Mouse (Mus musculus): ENCODE measurements around the gene Rbck1. TPM values are rescaled to one million over a fixed set of nuclear protein-coding genes. Genes with fewer than 3 reads are reported as not detected.
"Not testable (repeated sequence)": the region's sequence is repeated elsewhere in the genome, so short reads cannot be mapped to it uniquely, and the experiment has no call there.

The Rbck1 gene
- total RNA-seq, 2 experiments from 2014 or later, result 51.9 to 55.9 TPM

DNA sequence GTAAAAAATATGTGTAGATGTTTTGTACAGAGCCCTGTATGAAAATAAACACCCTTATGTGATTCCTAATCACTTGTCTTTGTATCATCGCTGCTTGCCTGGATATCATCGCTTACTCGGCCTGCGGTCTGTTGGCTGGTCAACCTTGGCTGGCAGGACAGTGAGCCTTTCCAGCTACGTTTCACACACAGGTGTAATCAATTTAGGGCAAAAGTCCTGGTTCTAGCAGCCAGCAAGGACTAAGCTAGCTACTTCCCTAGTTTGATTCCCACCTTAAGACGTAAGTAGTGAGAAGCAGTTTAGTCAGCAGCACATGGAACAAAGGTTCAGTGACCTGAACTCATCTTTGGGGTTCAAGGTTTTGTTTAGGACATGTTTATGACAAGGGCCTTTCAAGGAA lies 18.5 kb downstream of the Rbck1 start:
- no peak for DNase-seq (ENCODE audit: low spot score)
- intact Hi-C loops (cut with DNase I), result no loop called here

DNA sequence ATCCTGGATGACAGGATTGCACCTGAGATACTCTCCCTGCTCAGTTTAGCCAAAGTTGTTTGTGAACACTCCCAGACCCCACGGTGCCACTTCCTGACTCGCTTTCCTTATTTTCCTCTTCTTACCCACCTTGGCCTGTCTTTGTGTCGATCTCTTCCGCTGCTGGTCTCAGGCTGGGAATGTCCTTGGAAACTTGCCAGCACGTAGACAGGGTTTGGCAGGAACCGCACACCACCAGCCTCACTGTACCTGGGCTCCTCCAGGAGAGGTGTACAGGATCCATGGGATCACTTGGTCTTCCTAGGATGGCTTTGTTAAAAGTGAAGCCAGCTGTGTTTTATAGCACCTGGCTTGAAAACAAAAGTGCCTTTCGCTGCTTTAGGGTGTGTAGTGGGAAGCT lies 19.5 kb downstream of the Rbck1 start:
- intact Hi-C loops (cut with DNase I), result no loop called here
- DNase-seq (ENCODE audit: low spot score), result no peak

DNA sequence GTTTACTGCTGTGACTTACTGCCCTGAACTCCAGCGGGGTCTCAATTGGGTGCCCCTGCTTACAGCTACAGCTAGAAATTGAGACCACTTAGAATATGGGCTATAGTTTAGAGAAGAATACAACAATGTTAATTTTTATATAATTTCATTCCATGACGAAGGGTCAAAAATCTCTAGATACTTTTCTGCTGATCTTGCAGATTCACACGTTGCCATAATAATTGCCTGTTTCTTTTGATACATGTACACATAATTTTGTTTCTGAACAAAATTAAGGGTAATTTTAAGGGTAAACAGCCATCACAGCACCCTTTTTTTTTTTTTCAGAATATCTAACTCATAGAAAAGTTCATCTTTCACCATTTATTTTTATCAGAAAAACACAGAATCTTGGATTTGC lies 25.3 kb downstream of the Rbck1 start:
- intact Hi-C loops (cut with DNase I), result no loop called here
- DNase-seq (ENCODE audit: low spot score), result no peak

DNA sequence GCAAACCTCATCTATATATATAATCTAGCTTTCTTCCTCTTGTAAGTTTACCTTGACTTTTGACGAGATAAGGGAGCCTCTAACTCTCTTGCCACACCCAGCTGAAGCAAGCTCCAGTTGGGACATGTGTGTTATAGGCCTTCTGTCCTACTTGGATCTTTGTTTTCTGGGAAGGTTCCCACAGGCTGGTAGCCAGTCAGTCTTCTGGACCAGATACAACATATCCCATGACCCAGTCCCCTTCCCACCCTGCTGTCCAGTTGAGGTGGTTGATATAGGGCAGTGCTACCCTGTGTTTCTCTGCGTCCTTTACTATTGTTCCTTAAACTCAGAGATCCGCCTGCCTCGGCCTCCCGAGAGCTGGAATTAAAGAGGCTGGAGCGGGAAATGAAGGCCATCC lies 27.0 kb downstream of the Rbck1 start:
- intact Hi-C loops (cut with DNase I), result no loop called here

DNA sequence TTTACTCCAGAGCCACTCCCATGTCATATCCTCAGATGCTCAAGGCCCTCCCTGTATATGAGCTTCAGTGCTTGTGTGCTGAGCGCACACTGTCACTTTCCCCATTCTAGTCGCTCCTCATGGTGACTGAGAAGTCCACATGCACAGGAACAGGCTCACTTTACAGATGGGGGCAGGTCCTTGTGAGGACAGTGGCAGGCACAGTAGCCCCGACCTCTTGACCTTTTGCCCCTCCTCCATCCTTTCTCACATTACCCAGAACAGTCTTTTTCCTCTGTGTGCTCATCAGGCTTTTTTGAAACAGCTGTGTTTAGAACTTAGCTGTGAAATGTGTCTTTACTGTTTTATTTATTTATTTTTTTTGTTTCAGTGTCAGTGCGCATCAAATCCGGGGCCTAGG lies 28.7 kb downstream of the Rbck1 start:
- DNase-seq (ENCODE audit: low spot score), result no peak
- intact Hi-C loops (cut with DNase I), result no loop called here

More for the DNA sequence above, 27.0 kb downstream of the Rbck1 start:
- DNase-seq (ENCODE audit: low spot score), result no peak

DNA sequence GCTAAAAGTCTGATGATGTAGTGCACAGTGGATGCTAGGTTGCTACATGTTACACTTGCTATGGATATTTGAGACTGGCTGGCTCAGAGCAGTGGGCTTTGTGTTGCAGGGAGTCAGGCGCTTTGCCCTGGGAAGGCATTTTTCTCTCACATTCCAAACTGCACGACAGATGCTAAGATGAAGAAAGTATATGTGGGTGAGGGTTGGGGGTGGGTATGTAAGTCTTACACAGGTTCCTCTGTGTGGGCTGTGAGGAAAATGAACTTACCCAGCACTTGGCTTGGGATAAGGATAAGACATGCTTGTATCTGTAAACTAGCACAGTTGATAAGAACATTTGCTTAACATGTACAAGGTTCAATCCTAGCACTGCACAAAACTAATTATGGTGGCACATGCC lies 29.6 kb downstream of the Rbck1 start:
- intact Hi-C loops (cut with DNase I), result no loop called here
- DNase-seq (ENCODE audit: low spot score), result no peak

DNA sequence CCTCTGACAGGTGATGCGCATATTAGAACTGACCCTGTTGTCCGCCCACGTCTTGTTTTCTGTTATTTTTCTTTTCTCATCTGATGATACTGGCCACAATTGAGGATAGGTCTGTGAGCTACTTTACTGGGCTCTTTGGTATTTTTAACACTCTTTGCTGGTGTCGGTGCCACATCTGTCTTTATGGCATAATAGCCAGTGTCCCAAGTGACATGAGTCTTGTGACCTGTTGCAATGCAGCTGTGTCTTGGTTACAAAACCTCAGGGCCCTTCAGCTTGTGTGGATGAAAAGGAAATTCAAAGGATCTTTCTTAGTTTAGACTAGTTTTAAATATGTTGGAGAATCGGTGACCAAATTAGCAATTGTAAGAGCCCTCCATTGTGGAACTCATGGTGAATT lies 37.9 kb downstream of the Rbck1 start:
- intact Hi-C loops (cut with DNase I), result loop anchor here (2.0 kb wide), 1 partner anchor 38 kb away; the partner anchor contains the start of gene Rbck1

DNA sequence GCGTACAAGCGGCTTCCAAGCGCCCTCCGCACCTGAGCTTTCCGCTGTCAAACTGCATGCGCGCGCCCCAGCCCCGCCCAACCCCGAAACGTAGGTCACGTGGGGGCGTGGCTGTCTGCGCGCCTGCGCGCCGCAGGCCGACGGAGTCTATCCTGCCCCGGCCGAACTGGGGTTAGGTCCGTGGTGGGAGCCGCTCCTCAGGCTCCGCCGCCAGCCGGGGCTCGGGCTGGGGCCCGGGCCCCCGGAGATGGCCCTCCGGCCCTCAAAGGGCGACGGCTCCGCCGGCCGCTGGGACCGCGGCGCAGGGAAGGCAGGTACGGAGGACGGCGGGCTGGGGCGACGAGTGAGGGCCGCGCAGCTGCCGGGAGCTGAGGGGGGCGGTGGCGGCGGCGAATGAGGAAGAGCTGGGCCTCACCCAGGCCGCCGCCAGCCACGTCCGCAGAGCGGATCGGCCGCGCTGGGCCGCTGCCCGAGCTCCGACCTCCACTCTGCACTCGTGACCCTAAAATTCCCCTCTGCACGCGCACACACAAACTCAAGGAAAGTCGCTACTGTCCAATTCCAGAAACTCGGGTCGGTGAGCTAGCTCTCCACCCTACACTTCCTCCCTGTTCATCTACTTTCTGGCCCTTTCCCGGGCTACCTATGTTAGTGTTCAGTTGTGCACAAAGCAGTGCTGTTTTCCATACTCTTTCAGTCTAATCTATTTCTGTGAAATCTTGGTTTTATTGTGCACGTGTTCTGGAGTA lies 38.6 kb downstream of the Rbck1 start, which contains the start of gene Tbc1d20:
Gene Tbc1d20, plus strand, starts transcription at position 102 of the 749 bp plus-strand sequence.
- peak; percentile 89 for DNase-seq (ENCODE audit: low spot score)
- intact Hi-C loops (cut with DNase I), result loop anchor here (2.0 kb wide), 1 partner anchor 39 kb away; the partner anchor contains the start of gene Rbck1

More for the DNA sequence above, 37.9 kb downstream of the Rbck1 start:
- no peak for DNase-seq (ENCODE audit: low spot score)

DNA sequence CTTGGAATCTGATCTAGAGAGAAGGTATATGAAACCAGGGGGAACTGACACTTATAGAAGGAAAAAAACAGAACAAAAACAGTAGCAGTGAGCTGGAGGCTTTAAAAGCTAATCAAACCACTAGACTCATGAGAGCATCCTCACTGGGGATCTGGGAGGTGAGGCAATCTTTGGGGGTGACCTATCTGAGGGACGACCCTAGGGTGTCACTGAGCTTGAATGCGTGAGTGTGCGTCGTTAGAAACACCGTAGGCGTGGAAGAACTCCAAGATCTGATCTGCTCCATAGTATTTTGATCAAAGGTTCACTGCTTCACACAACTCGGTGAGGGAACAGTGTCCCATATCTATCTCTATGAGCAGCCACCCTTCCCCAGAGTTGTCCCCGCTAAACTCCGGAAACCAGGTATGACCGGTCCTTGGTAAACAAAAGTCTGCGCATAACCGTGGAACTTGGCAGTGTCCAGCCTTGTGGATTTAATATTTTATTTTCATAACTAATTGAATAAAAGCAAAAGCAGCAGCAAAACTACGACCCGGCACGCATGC lies 39.2 kb downstream of the Rbck1 start:
- intact Hi-C loops (cut with DNase I), result no loop called here

DNA sequence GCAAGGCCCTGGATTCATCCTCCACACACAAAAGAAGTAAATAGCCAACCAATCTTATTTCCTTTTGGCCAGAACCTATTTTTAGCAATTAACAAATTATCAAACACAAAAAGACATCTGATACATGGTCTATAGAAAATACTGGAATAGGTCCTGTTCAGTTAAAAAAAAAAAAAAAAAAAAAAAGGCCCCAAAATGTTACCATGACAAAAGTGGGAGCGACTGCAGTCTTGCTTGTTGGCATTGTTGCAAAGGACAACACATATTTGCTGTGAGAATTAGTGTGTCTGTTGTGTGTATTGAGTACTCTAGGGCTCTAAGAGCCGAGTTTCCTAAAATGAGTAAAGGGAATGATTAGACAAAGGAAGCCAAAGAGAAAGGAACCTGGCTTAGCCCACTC lies 40.0 kb downstream of the Rbck1 start:
- intact Hi-C loops (cut with DNase I), result no loop called here
- DNase-seq (ENCODE audit: low spot score), result no peak

More for the DNA sequence above, 39.2 kb downstream of the Rbck1 start:
- DNase-seq (ENCODE audit: low spot score), result no peak

DNA sequence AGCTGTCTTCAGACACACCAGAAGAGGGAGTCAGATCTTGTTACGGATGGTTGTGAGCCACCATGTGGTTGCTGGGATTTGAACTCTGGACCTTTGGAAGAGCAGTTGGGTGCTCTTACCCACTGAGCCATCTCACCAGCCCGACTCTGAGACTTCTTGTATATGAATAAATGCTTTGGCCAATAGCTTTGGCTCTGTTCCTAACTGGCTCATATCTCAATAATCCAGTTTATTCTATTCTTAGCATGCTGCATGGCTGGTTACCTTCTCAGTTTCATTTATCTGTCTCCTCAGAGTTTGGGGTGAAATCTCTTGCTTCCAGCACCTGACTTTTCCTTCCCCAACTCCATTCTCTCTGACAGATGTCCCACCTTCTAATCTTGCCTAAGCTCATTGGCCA lies 42.8 kb downstream of the Rbck1 start:
- DNase-seq (ENCODE audit: low spot score); intact Hi-C loops (cut with DNase I): not testable (repeated sequence)

DNA sequence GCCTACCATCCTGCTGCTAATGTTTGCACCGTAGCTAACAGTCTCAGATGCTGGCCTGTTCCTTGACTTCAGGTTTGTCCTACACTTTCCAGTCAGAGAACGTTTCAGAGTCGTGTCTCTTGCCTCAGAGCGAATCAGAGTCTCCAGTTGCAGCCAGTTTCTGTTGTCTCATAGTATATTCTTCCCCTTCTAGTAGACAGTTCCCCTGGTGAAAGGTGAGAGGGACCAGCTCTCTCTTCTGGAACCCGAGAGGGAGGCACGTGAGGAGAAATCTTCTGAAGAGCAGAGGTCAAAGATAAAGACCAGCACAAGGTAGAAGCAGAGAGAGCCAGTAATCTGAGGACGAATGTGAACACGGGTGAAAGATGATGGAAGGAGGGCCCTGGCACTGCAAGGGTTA lies 44.4 kb downstream of the Rbck1 start:
- DNase-seq (ENCODE audit: low spot score), result no peak
- intact Hi-C loops (cut with DNase I), result no loop called here

DNA sequence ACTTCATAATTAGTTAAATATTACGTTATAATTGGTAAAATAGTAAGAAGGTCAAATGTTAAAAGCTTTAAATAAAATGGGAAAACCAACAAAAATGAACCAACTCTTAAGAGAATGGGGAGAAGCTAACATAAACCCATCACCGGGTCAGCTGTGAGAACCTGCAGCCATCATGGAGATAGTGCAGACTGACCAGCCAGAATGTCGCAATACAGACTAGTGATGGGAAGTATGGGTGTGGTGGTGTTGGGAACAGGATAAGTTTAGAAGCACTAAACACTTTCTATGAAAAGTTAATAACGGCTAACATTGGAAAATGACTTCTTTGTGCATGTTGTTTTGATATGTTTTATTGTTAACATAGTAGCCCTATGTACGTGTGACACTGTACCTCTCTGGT lies 44.9 kb downstream of the Rbck1 start:
- DNase-seq (ENCODE audit: low spot score), result no peak
- intact Hi-C loops (cut with DNase I), result no loop called here

DNA sequence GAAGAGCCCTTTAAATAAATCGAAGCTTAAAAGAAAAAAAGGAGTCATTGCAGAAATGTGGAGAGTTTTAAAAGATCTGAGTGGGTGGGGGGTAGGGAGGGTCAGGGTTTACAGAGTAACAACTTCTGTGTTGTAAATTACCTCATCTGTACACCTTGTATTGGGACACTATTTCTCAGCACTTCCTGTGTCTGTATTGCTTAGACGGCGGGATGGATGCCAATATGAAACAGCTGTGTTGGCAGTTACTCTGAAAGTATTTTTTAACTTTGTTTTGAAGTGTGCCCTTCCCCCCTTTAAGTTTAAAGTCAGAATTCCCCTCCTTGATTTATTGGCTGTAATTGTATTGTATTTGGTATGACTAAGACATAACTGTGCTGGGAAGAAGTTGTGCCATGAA lies 51.0 kb downstream of the Rbck1 start:
- intact Hi-C loops (cut with DNase I), result no loop called here

DNA sequence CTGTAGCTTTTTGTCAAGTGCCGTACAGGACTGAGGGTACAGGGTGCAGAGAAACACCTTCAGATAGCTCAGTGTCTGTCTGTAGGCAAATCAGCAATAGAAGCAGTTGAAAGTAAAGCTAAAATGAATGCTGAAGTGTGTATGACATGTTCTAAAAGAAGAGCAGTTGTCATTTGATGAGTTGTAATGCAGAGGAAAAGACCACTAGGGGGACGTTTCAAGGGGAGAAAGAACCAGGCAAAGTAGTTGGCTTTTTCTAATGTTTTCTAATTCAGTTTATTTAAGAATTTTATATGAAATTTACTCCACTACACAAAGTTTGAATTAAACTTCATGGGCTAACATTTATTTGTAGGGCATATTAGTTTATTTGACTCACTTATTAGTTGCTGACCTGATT lies 58.8 kb downstream of the Rbck1 start:
- intact Hi-C loops (cut with DNase I), result loop anchor here (5.0 kb wide), 1 partner anchor 94 kb away; no protein-coding TSS in a partner anchor
- DNase-seq (ENCODE audit: low spot score), result no peak

More for the DNA sequence above, 51.0 kb downstream of the Rbck1 start:
- DNase-seq (ENCODE audit: low spot score), result no peak

Other genes starting within 250 kb of the Rbck1 start
- 10 to 100 TPM; 14.8 to 15.2 TPM for gene Srxn1, start 227.1 kb downstream of the Rbck1 start, total RNA-seq (2021)
- gene Tcf15, start 189.1 kb downstream of the Rbck1 start, total RNA-seq (2021), result 10 to 100 TPM; 24.3 to 34.0 TPM
- gene Csnk2a1, start 105.8 kb downstream of the Rbck1 start, total RNA-seq (2021), result 100 to 1,000 TPM in 1 of 2 experiments, 10 to 100 TPM in 1; 95.2 to 104 TPM
- gene Tbc1d20, start 38.8 kb downstream of the Rbck1 start, total RNA-seq (2021), result 10 to 100 TPM; 43.1 to 43.5 TPM
- 1 to 10 TPM; 2.2 to 3.0 TPM for gene Trib3, start 11.4 kb upstream of the Rbck1 start, total RNA-seq (2021)
- gene Nrsn2, start 44.0 kb upstream of the Rbck1 start, total RNA-seq (2021), result not detected
- 1 to 10 TPM; 9.5 to 9.7 TPM for gene Sox12, start 65.4 kb upstream of the Rbck1 start, total RNA-seq (2021)
- 10 to 100 TPM in 1 of 2 experiments, 1 to 10 TPM in 1; 9.7 to 10.1 TPM for gene Zcchc3, start 82.4 kb upstream of the Rbck1 start, total RNA-seq (2021)
- gene 6820408C15Rik, start 82.9 kb upstream of the Rbck1 start, total RNA-seq (2021), result 1 to 10 TPM; 2.8 to 3.0 TPM
- not detected for gene Defb23, start 132.0 kb upstream of the Rbck1 start, total RNA-seq (2021)
- not detected for gene Defb20, start 144.4 kb upstream of the Rbck1 start, total RNA-seq (2021)
- gene Defb22, start 157.5 kb upstream of the Rbck1 start, total RNA-seq (2021), result not detected
- not detected for gene Defb26, start 179.0 kb upstream of the Rbck1 start, total RNA-seq (2021)
- gene Defb28, start 185.6 kb upstream of the Rbck1 start, total RNA-seq (2021), result not detected
- gene Defb29, start 207.4 kb upstream of the Rbck1 start, total RNA-seq (2021), result not detected
- gene Gm17416, start 236.7 kb upstream of the Rbck1 start, total RNA-seq (2021), result not detected
- gene Defb21, start 240.1 kb upstream of the Rbck1 start, total RNA-seq (2021), result not detected
- gene Defb19, start 247.7 kb upstream of the Rbck1 start, total RNA-seq (2021), result not detected